Mouse (Mus musculus) skeletal muscle tissue, adult 2 months (tissue): Measurements from ENCODE around the gene Cep72.
"Not testable (repeated sequence)": the region's sequence is repeated elsewhere in the genome, so short reads cannot be mapped to it uniquely, and the experiment has no call there.

ENCODE experiments used
- DNase-seq: peaks from one replicate; pipeline ENCODE4 v3.0.0-alpha.2; 2012; ENCODE audit warnings: low read depth, low spot score

Gene Cep72

GRCm38 (mm10) chr13:74030691-74031090 is 31.4 kb downstream of the Cep72 start:
- no peak for DNase-seq

DNA sequence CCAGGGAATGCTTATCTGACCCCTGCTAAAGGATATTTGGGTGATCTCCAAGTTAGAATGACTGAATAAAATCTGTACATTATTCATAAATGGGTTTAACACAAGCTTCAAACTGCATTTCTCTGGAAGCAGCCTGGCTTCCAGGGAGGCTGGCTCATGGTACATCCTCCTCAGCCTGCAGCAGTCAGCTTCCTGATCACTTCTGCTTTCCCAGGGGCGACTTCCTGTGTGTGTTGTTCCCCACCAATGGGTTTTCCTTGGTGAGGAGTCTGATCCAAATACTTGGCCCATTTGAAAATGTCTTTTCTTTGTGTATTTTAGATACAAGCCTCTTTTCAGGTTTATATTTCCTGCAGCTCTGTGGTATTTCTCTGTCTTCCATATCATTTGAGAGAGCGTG is 33.1 kb downstream of the Cep72 start:
- DNase-seq: no peak

GRCm38 (mm10) chr13:74028116-74028515 is 34.0 kb downstream of the Cep72 start:
- DNase-seq: no peak

GRCm38 (mm10) chr13:74026215-74026614 is 35.9 kb downstream of the Cep72 start:
- peak; percentile 50 for DNase-seq

- no peak for DNase-seq
These were observed 36.7 kb downstream of the Cep72 start for GRCm38 (mm10) chr13:74025151-74026081.

DNA sequence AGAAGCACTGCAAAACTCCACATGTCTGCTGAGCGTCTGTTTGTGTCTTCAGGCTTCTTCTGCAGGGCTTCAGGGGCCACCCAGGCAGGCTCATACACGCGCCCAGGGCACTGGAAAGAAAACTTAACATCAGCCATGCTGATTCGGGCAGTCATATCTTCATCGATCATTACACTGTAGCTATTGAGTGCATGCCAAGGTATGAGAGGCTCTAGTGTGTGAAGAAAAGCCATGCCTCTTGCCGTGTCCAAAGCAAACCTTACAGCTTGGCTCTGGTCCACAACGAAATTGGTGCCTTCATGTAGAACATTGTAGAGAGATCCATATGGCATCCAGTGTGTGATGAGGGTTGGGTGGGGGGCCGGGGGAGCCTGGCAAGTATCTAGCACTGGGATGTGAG is 43.1 kb downstream of the Cep72 start:
- DNase-seq: not testable (repeated sequence)

DNA sequence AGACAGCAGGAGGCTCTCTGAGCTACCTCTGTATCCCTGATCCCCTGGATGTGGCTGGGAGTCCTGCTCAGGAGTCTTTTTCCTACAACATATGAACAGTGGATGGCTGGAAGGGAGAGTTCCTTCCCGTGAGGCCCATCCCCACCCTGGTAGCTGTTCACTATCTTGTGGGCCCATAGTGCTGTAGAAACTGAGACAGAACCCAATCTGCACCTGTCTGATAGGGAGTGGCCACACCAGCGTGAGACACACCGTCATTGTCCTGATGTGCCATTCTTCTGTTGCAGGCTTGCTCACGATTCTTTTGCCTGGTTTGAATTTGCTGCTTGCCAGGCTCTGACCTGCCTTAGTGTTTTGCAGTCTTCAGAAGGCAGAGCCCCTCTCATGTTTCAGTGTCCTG is 44.7 kb downstream of the Cep72 start:
- no peak for DNase-seq

DNA sequence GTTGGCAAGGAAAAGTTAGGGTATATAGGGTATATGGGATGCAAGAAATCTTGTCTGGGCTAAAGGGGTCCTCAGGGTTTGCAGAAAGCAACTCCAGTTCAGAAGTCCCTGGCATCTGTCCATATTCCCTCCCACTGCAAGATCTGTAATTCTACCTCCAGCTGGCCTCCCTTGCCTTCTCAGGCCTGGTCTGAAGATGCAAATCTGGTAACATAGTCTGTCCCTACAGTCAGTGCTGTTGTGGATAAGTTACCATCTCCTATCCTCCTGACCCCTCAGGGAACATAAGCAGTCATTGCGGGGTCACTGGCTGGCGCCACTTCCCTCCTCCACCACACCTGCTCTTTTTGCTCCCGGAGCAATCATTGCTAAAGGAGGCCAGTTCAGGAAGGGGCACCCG is 46.2 kb downstream of the Cep72 start:
- DNase-seq: peak; percentile 51

DNA sequence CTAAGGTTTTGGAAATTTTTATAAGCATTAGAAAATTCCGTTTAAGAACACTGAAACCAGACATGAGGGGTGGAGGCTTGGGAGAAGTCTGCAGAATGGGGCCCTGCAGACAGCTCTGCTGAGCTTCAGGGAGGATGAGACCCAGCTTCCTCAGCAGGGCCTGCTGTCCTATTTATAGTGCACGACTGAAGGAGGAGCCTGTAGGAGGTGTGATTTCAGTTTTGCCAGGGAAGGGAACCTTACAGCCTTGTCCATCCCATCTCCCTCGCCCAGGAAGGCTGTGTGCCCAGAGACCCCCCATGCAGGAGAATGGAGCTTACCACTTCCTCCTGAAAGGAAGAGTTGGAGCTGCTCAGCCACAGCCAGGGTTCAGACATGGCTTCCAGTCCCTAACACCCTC is 51.4 kb downstream of the Cep72 start:
- DNase-seq: peak; percentile 36

DNA sequence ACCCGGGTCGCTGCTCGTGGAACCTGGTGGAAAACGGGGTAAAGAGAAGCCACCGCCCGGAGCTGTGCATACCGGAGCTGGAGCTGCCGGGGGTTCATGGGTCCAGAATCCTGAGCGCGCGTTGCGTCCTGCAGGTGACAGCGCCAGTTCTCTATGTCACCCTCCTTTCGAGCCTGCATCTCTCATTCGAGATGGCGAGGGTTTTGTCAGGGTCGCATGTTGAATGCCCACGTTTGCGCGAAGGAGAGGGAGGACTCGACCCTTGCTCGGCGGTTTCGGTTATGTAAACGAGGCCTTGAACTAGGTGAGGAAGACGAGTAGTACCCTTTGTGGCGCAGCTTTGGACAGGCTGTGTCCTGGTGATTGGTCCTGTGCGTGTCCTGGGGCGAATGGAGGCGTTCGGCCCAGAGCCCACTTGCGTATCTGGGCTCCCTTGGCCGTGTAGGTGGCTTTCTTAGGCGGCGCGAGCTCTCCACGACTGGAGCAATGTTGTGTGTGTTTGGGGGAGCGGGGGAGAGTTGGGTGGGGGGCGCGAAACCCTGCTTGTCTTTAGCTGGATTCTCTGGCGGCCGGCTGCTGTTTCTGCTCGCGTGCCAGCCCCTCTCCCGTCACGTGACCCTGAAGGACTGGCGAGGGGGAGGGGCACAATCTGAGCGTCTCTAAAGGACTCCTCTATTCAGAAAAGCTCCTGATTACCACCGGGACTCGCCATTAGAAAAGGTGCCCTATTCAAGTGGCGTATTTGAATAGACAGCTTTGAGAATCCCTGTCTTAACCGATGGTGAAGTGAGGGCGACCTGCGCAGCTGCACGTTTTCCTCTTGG is 52.1 kb downstream of the Cep72 start:
- DNase-seq: peak; percentile 35

DNA sequence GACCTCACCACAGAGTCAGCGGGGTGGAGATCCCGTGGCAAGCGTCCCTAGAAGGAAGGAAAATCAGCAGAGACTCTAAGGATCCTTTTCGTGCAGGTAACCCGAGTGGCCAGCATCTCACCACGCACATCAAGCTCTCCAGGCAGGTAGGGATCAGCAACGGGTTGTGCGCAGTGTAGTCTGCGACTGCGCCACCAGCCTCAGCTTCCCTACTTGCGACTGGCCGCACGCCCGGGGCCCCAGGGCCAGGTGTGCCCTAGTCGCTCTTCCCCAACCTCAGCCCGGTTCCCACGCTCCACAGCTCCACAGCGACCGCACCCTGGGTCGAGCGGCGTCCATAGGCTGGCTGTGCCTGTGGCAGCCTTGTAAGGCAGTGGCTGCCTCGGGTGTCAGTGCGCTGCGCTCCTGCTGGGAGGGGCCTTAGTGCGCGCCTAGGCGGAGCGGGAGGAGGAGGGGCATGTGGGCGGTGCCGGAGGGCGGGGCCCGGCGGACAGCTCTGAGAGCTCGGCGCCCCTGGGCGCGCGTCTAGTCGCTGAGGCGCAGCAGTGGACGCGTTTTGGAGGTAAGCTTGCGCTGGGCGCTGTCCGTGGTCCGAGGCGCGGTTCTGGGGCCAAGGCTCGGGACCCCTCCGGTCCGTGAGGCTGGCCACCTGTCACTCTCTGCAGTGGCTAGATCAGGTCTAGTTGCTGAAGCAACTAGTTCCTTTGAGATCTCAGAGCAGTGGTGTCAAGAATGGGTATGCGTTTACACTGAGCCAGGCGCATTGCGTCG is 53.0 kb downstream of the Cep72 start, which contains the start of gene Tppp:
Gene Tppp, plus strand, starts transcription at position 460 of the 771 bp plus-strand sequence.
- peak; percentile 88 for DNase-seq

- not testable (repeated sequence) for DNase-seq
These were observed 53.9 kb downstream of the Cep72 start for GRCm38 (mm10) chr13:74008216-74008615.

DNA sequence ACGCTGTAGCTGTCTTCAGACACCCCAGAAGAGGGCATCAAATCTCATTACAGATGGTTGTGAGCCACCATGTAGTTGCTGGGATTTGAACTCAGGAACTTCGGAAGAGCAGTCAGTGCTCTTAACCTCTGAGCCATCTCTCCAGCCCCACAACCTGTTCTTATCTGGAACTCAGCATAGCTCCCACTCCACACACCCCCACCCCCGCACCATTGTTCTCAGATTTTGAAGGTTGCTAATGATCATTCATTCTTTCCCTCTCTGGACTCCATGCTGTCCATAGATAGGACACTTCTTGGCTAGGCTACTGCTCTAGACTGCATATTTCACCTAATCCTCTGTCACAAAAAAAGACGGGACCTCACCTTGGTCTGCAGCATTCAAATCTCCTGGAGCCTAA is 55.2 kb downstream of the Cep72 start:
- not testable (repeated sequence) for DNase-seq

GRCm38 (mm10) chr13:74001492-74001891 is 60.6 kb downstream of the Cep72 start:
- no peak for DNase-seq

DNA sequence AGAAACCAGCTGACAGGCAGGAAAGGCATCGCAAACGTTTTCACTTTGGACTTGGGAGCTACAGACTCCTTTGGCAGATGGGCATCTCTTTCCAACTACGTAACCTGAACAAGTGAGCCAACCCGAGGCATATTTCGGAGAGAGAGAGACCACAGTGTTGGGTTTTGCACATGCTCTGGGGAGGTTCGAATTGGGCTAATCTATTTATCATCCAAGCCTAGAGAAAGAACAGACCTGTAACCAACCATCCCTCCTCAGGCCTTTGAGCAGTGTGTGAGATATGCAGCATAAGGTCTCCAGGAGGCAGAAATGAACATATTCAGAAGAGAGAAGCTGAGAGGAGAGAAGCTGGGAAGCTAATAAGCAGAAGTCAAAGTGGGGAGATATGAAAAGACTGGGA is 61.1 kb downstream of the Cep72 start:
- no peak for DNase-seq

DNA sequence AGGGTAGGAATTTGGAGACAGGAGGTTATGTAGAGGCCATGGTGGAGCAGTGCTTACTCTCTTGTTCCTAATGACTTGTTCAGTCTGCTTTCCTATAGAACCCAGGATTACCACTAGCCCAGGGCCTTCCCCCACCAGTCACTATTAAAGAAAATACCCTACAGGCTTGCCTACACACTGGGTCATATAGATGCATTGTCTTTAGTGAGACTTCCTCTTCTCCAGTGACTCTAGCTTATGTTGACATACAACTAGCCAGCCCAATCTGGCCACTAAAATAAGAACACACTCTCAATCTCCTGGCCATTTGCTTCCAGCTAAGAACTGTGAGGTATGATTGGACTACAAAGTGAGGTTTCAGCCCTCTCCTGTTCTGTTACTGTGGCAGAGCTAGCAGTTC is 61.6 kb downstream of the Cep72 start:
- DNase-seq: no peak

DNA sequence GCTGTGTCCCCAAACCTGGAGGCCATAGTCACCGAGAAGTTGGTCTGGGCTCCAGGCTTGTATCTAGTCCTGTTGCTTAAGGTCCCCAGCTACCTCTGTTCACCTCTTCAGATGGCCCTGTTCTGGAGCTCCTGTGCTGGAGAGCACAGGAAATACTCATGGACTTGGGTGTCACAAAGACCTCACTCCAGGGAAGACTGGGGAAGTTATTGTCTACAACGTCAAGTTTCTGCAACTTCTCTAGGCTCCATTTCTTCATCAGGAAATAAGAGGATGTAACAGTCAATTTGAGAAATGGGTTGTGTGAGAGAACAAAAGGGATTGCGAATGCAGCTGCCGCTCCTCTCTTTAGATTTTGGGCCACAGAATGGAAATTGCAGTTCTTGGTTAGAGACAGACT is 65.6 kb downstream of the Cep72 start:
- no peak for DNase-seq

GRCm38 (mm10) chr13:73991267-73991666 is 70.8 kb downstream of the Cep72 start:
- peak; percentile 18 for DNase-seq

- DNase-seq: no peak
These were observed 71.3 kb downstream of the Cep72 start for GRCm38 (mm10) chr13:73990761-73991160.

GRCm38 (mm10) chr13:73990325-73990724 is 71.8 kb downstream of the Cep72 start:
- no peak for DNase-seq
